Mouse (Mus musculus) hindbrain, embryonic 15.5 days (tissue): ENCODE data around the gene Fpgt. TPM values are rescaled to one million over a fixed set of nuclear protein-coding genes. Genes with fewer than 3 reads are reported as not detected.

Experiments used
- ATAC-seq: fragments of 200-750 bp; cut with Nextera tagmentation; 2 replicates; pipeline ENCODE4 v1.8.0; 2017; ENCODE audit warnings: low read depth, moderate number of reproducible peaks, moderate TSS enrichment; ENCODE audit not compliant: low FRiP score
- H3K27ac ChIP-seq: fragments of 300-500 bp; sonication (generic); replicated peaks from 2 replicates; pipeline ENCODE4 v1.5.1; 2015; ENCODE audit warnings: mild to moderate bottlenecking, inconsistent platforms
- H3K27me3 ChIP-seq: fragments of 300-500 bp; sonication (generic); 2 replicates; pipeline ENCODE4 v1.6.1; 2015; ENCODE audit warnings: control low read depth, inconsistent platforms
- H3K36me3 ChIP-seq: fragments of 300-500 bp; sonication (generic); 2 replicates; pipeline ENCODE4 v1.6.1; 2015; ENCODE audit warnings: control low read depth, inconsistent platforms
- H3K4me1 ChIP-seq: fragments of 300-500 bp; sonication (generic); replicated peaks from 2 replicates; pipeline ENCODE4 v1.6.1; 2015; ENCODE audit warnings: control low read depth, inconsistent platforms
- H3K4me2 ChIP-seq: fragments of 300-500 bp; sonication (generic); 2 replicates; pipeline ENCODE4 v1.6.1; 2015; ENCODE audit warnings: moderate library complexity, mild to moderate bottlenecking, inconsistent platforms
- H3K4me3 ChIP-seq: fragments of 300-500 bp; sonication (generic); 2 replicates; pipeline ENCODE4 v1.5.1; 2015; ENCODE audit warnings: mild to moderate bottlenecking, inconsistent platforms
- H3K9ac ChIP-seq: fragments of 300-500 bp; sonication (generic); 2 replicates; pipeline ENCODE4 v1.6.1; 2015; ENCODE audit warnings: inconsistent platforms
- H3K9me3 ChIP-seq: fragments of 300-500 bp; sonication (generic); 2 replicates; pipeline ENCODE4 v1.6.1; 2016; ENCODE audit warnings: control low read depth, inconsistent platforms
- WGBS: fragments of 180-500 bp; shearing (Covaris S2); methylation state at CpG from one replicate; pipeline ENCODE4 v1.1.7; 2015; 5-methylcytosine and 5-hydroxymethylcytosine counted together
- polyA plus RNA-seq: library from polyadenylated mRNA; unstranded; fragments of >200 nt; fragmentation: Nextera tagmentation; extraction: Ambion mirVana; gene quantifications from 2 replicates; pipeline ENCODE4 v1.2.1, GENCODE M21; 2015

Fpgt gene
- polyA plus RNA-seq, 1 experiment from 2014 or later: 19.3 TPM

DNA sequence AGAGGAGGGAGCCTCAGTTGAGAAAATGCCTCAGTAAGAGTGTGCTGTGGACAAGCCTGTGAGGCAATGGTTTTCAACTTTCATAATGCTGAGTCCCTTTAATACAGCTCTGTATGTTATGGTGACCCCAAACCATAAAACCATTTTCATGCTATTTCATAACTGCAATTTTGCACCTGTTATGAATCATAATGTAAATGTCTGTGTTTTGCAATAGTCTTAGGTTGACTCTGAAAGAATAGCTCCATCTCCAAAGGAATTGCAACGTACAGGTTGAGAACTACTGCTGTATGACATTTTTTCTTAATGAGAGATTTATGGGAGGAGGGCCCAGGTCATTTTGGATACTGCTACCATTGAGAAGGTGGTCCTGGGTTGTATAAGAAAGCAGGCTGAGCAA, 40.0 kb downstream of the Fpgt start:
- no peak overlapping the region for H3K27ac ChIP-seq
- H3K9me3 ChIP-seq: no peaks in the 10 kb centered on the region
- H3K9ac ChIP-seq: no peak overlapping the region
- H3K36me3 ChIP-seq: no peaks in the 10 kb centered on the region
- no peak for ATAC-seq
- H3K27me3 ChIP-seq: no peaks in the 10 kb centered on the region
- H3K4me3 ChIP-seq: no peak overlapping the region
- WGBS: 67% methylated on average over 1 of the region's 1 CpGs
- no peak overlapping the region for H3K4me2 ChIP-seq
- no peaks in the 10 kb centered on the region for H3K4me1 ChIP-seq

DNA sequence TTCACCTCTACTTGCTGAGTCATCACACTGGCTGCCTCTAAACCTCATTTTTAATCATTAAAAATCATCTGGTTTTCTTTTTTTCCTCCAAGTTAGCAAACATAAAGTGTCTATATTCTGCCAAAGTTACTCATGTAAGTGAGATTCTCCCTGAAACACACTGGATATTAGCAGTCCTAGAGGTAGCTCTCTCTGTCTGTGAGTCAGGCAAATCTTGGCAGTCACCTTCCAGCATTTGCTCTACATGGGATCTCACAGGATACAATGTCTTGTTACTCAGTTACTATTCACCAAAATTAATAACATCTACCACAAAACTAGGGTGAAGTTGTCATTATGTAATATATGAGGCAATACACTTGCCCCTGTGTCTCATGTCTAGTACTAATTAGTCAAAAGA, 41.2 kb downstream of the Fpgt start:
- ATAC-seq: no peak
- H3K36me3 ChIP-seq: no peaks in the 10 kb centered on the region
- no peak overlapping the region for H3K4me2 ChIP-seq
- H3K9ac ChIP-seq: no peak overlapping the region
- no peak overlapping the region for H3K4me3 ChIP-seq
- H3K27ac ChIP-seq: no peak overlapping the region
- H3K9me3 ChIP-seq: no peaks in the 10 kb centered on the region
- H3K27me3 ChIP-seq: no peaks in the 10 kb centered on the region
- no peaks in the 10 kb centered on the region for H3K4me1 ChIP-seq

DNA sequence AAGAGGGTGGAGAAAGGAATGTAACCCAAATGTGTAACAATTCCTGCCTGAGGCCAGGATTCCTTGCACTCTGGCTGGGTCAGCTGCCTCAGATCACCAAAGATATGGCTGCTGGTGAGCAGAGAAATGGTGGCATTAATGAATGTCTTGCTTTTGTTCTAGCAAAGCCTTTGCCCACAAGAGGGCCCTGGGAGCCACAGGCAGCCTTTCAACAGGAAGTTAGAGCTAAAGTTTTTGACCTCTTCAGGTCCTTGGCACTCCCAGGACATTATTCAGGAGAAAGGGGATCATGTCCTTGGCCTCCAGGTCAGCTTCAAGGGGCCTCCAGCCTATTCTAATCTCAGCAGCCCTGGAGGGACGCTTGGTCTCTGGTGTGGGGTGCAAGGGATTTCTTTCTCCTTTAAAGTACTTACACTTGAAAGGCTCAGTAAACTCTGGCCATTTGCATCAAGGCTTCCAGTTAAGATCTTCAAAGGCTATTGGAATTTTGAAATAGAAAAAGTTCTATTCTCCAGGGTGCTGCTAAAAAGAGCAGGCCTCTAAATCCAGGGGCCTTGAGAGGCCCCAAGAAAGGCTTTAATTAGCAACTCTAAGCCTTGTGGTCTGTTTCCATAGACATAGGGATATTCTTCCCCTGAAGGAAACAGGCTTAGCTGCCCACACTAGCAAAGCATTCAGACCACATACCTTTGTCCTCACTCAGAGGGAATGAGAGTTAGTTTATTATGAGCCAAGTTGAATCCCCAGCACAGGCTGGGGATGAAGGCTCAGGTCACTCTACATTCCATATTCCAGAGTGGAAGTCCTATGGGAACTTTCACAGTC, 54.0 kb downstream of the Fpgt start:
- no peak for ATAC-seq
- WGBS: 21% methylated on average over 1 of the region's 1 CpGs

More for the DNA sequence above, 54.0 kb downstream of the Fpgt start:
- no peak overlapping the region for H3K9ac ChIP-seq
- H3K4me3 ChIP-seq: no peak overlapping the region
- no peak overlapping the region for H3K4me2 ChIP-seq
- no peaks in the 10 kb centered on the region for H3K27me3 ChIP-seq
- H3K36me3 ChIP-seq: no peaks in the 10 kb centered on the region
- no peaks in the 10 kb centered on the region for H3K9me3 ChIP-seq
- H3K4me1 ChIP-seq: no peaks in the 10 kb centered on the region
- no peak overlapping the region for H3K27ac ChIP-seq

Other genes with a start within 250 kb of the Fpgt start
- gene Tnni3k, start 38.0 kb downstream of the Fpgt start, polyA plus RNA-seq: 0.05 and 0.07 TPM in 2 replicates
- gene Lrriq3, start within 50 bp of the Fpgt start, polyA plus RNA-seq: 1.1 and 1.6 TPM in 2 replicates